Mouse (Mus musculus) heart, postnatal 0 days (tissue): ENCODE results near the gene Mxi1. TPM values are rescaled to one million over a fixed set of nuclear protein-coding genes. Genes with fewer than 3 reads are reported as not detected.
"Not testable (repeated sequence)": the region's sequence is repeated elsewhere in the genome, so short reads cannot be mapped to it uniquely, and the experiment has no call there.

Experiments
- ATAC-seq: fragments of 200-750 bp; cut with Nextera tagmentation; 2 replicates; pipeline ENCODE4 v1.8.0; 2017; ENCODE audit warnings: low read depth, moderate number of reproducible peaks, moderate library complexity; ENCODE audit not compliant: insufficient read depth
- DNase-seq: peaks from one replicate; pipeline ENCODE4 v3.0.0-alpha.2; 2016; ENCODE audit warnings: low spot score
- H3K27ac ChIP-seq: fragments of 300-500 bp; sonication (generic); 2 replicates; pipeline ENCODE4 v1.5.1; 2014; ENCODE audit warnings: low read depth, mild to moderate bottlenecking
- H3K27me3 ChIP-seq: fragments of 300-500 bp; sonication (generic); 2 replicates; pipeline ENCODE4 v1.6.1; 2014; ENCODE audit warnings: low read length, mixed read lengths; ENCODE audit not compliant: control insufficient read depth, insufficient read depth
- H3K36me3 ChIP-seq: fragments of 300-500 bp; sonication (generic); replicated peaks from 2 replicates; pipeline ENCODE4 v1.6.1; 2014; ENCODE audit warnings: low read length, mixed read lengths; ENCODE audit not compliant: control insufficient read depth, insufficient read depth
- H3K4me1 ChIP-seq: fragments of 300-500 bp; sonication (generic); 2 replicates; pipeline ENCODE4 v1.6.1; 2014; ENCODE audit warnings: antibody characterized with exemption; ENCODE audit not compliant: control insufficient read depth, insufficient read depth
- H3K4me2 ChIP-seq: fragments of 300-500 bp; sonication (generic); 2 replicates; pipeline ENCODE4 v1.6.1; 2014; ENCODE audit warnings: low read depth, mild to moderate bottlenecking, low read length, moderate library complexity
- H3K4me3 ChIP-seq: fragments of 300-500 bp; sonication (generic); 2 replicates; pipeline ENCODE4 v1.5.1; 2014; ENCODE audit warnings: low read depth, low read length
- H3K9ac ChIP-seq: fragments of 300-500 bp; sonication (generic); replicated peaks from 2 replicates; pipeline ENCODE4 v1.6.1; 2014; ENCODE audit warnings: low read depth, low read length, mixed read lengths
- H3K9me3 ChIP-seq: fragments of 300-500 bp; sonication (generic); replicated peaks from 2 replicates; pipeline ENCODE4 v1.6.1; 2016; ENCODE audit warnings: low read length; ENCODE audit not compliant: control insufficient read depth
- CTCF ChIP-seq: IDR thresholded peaks from 2 replicates; pipeline ENCODE4 v1.5.1; 2016; ENCODE audit warnings: antibody characterized with exemption, control low read depth, low read depth
- EP300 ChIP-seq: IDR thresholded peaks from 2 replicates; pipeline ENCODE4 v1.6.1; 2016; ENCODE audit warnings: antibody characterized with exemption, low read depth
- WGBS: fragments of 180-500 bp; shearing (Covaris S2); extraction: QIAGEN DNeasy Blood & Tissue Kit; methylation state at CpG from one replicate; pipeline ENCODE4 v1.1.7; 2014; 5-methylcytosine and 5-hydroxymethylcytosine counted together
- polyA plus RNA-seq: library from polyadenylated mRNA; unstranded; fragments of >200 nt; fragmentation: Nextera tagmentation; extraction: Ambion mirVana; gene quantifications from 2 replicates; pipeline ENCODE4 v1.2.1, GENCODE M21; 2015
- total RNA-seq: library from RNA; depleted of rRNA; stranded (reverse); fragments of >200 nt; gene quantifications from 2 replicates; pipeline ENCODE4 v1.2.3, GENCODE M21; 2014; ENCODE audit warnings: low replicate concordance

The Mxi1 gene
- total and polyA plus RNA-seq, 2 experiments from 2014 or later, result 31.2 to 32.1 TPM

DNA sequence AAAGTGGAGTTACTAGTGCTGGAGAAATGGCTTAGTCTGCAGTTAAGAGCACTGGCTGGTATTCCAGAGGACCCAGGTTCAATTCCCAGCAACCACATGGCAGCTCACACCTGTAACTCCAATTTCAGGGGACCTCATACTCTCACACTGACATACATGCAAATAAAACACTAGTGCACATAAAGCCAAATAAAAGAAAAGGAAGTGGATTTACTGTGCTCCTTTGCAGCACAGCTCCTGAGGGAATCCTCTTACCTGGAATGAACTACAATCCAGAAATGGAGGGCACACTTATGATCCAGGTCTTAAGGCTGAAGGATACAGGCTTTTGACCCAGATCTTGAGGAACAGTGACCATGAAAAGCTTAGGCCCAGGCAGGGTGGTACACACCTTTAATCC is 83.3 kb downstream of the Mxi1 start:
- Histone ChIP-seq H3K27me3 (no peaks in the 10 kb centered on the region), H3K36me3 (peaks cover 5% of the 10 kb centered on the region; the same call in 1 of the 2 replicates), H3K9ac (no peak overlapping the region), H3K4me3 (no peak overlapping the region), H3K9me3 (no peaks in the 10 kb centered on the region), H3K27ac (no peak overlapping the region), H3K4me2 (no peak overlapping the region), H3K4me1 (peaks cover 10% of the 10 kb centered on the region; the same call in 1 of the 2 replicates)
- DNase-seq (no peak), ATAC-seq (no peak)
- TF ChIP-seq EP300 (no peak), CTCF (no peak)

DNA sequence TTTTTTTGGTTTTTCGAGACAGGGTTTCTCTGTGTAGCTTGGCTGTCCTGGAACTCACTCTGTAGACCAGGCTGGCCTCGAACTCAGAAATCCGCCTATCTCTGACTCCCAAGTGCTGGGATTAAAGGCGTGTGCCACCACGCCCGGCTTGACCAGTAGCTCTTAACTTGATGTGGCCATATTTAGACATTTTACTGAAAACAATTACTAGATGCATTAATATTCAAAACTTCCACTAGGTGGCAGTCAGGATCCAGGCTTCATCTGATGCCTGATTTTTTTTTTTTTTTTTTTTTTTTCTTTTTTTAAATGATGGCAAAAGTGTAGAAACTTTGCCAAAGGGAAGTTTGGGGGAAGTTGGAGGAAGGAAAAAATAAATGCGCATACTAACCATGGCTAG is 84.2 kb downstream of the Mxi1 start:
- 11% methylated on average over 7 of the region's 7 CpGs for WGBS

GRCm38 (mm10) chr19:53394956-53395355 is 84.6 kb downstream of the Mxi1 start:
- H3K27ac ChIP-seq, DNase-seq, H3K36me3 ChIP-seq, H3K4me3 ChIP-seq, H3K27me3 ChIP-seq, H3K9me3 ChIP-seq, H3K4me2 ChIP-seq, H3K9ac ChIP-seq, H3K4me1 ChIP-seq, ATAC-seq: not testable (repeated sequence)
- WGBS, result 73% methylated on average over 3 of the region's 3 CpGs

More for the DNA sequence above, 84.2 kb downstream of the Mxi1 start:
- Histone ChIP-seq H3K4me2 (peak overlapping the region; percentile 18; the same call in 1 of the 2 replicates), H3K9ac (no peak overlapping the region; the same call in 1 of the 2 replicates), H3K27ac (no peak overlapping the region), H3K36me3 (no peaks in the 10 kb centered on the region), H3K4me1 (0 out of 2 replicates have a peak, but pooled peaks cover 5% of the 10 kb centered on the region), H3K4me3 (no peak overlapping the region), H3K9me3 (no peaks in the 10 kb centered on the region), H3K27me3 (no peaks in the 10 kb centered on the region)
- ATAC-seq, result no peak
- TF ChIP-seq CTCF (peak; percentile 69), EP300 (no peak)
- peak; percentile 73 for DNase-seq

GRCm38 (mm10) chr19:53395805-53396204 is 85.5 kb downstream of the Mxi1 start:
- WGBS, result 60% methylated on average over 5 of the region's 5 CpGs

GRCm38 (mm10) chr19:53397451-53398233 is 87.3 kb downstream of the Mxi1 start:
- no peak for ATAC-seq
- Histone ChIP-seq H3K36me3 (no peaks in the 10 kb centered on the region), H3K27ac (no peak overlapping the region), H3K27me3 (no peaks in the 10 kb centered on the region), H3K9ac (no peak overlapping the region), H3K4me1 (no peaks in the 10 kb centered on the region), H3K9me3 (no peaks in the 10 kb centered on the region), H3K4me2 (no peak overlapping the region), H3K4me3 (no peak overlapping the region)
- 71% methylated on average over 12 of the region's 12 CpGs for WGBS
- DNase-seq, result no peak
- TF ChIP-seq EP300 (no peak), CTCF (no peak)

More at GRCm38 (mm10) chr19:53395805-53396204, 85.5 kb downstream of the Mxi1 start:
- not testable (repeated sequence) for H3K9me3 ChIP-seq, H3K4me2 ChIP-seq, H3K4me1 ChIP-seq, H3K36me3 ChIP-seq, H3K27me3 ChIP-seq, ATAC-seq, H3K4me3 ChIP-seq, DNase-seq, H3K9ac ChIP-seq, H3K27ac ChIP-seq

DNA sequence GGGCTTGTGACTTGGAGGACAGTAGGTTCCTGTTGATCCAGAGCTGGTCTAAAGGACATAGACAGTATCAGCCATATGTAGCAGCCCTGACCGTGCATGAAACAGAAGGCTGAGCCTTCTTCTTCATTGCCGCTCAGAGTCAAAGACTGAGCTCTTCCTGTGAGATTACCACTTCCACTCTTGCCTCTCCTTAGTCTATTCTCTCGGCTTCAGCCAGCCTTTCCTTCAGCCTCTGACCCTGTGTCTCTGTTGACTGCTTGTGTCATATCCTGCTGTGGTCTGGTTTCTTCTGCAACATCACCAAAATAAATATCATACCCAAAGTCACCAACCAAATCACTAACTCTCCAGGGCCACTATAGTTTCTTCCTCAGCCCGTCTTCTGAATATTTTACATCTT is 88.9 kb downstream of the Mxi1 start:
- no peaks in the 10 kb centered on the region for H3K4me1 ChIP-seq
- 53% methylated on average over 4 of the region's 4 CpGs for WGBS

More for the DNA sequence above, 88.9 kb downstream of the Mxi1 start:
- Histone ChIP-seq H3K9me3 (no peaks in the 10 kb centered on the region), H3K4me3 (no peak overlapping the region), H3K27ac (no peak overlapping the region), H3K4me2 (no peak overlapping the region), H3K27me3 (no peaks in the 10 kb centered on the region), H3K9ac (no peak overlapping the region), H3K36me3 (no peaks in the 10 kb centered on the region)
- no peak for ATAC-seq
- no peak for DNase-seq
- TF ChIP-seq EP300 (no peak), CTCF (no peak)
